Mouse (Mus musculus): ENCODE measurements around the gene Kcnk7. TPM values are rescaled to one million over a fixed set of nuclear protein-coding genes. Genes with fewer than 3 reads are reported as not detected.

The Kcnk7 gene
- 0.69 TPM in 1 of 2 replicates, not detected in the other for polyA plus RNA-seq (2015; fragmentation: Nextera tagmentation; extraction: Ambion mirVana)

GRCm38 (mm10) chr19:5704163-5704800, at the start of gene Kcnk7:
TSS of gene Kcnk7 (plus strand) at chr19:5704367.
- peak within 1 kb of the TSS; percentile 65 for H3K27ac ChIP-seq
- H3K4me3 ChIP-seq = no peak within 1 kb of the TSS
- H3K9ac ChIP-seq = no peak within 1 kb of the TSS
- no peaks in the 10 kb centered on the region for H3K9me3 ChIP-seq
- H3K4me2 ChIP-seq = no peak within 1 kb of the TSS
- WGBS = 58% methylated on average over 17 of the region's 17 CpGs
- 0 out of 2 replicates have a peak, but pooled peaks have one; percentile 12 for ATAC-seq (ENCODE audit: borderline replicate concordance, extremely low read depth, low FRiP score, low TSS enrichment)
- H3K36me3 ChIP-seq = peaks cover 57% of the 10 kb centered on the region
- peaks cover 16% of the 10 kb centered on the region for H3K4me1 ChIP-seq
- no peaks in the 10 kb centered on the region for H3K27me3 ChIP-seq

DNA sequence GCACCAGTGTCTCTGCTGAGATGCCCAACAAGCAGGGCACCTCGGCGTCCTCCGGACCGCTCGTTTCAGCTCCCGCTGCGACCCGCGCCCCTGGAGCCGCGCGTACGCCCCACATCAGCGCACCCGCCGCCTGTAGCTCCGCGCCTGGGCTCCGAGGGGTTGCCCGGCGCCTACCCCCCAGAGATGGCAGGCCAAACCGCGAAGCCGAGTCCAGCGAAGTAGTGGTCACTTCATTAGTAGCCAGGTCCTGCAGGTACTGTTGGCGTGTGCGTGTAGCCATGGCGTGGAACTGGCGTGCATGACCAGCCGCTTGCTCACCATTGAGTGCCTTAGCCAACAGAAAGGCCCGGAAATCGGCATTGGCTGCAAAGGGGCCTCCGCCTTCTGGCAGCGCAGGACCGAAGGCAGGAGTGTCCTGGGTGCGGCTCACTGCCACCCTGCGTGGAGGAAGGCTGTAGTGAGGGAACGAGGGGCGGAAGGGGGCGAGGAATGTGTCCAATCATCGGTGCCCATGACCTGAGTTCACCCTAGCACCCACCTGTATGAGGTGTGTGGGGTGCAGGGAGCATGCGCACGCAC, 49.4 kb upstream of the Kcnk7 start:
- peaks cover 12% of the 10 kb centered on the region for H3K27me3 ChIP-seq
- peak overlapping the region; percentile 27 for H3K9ac ChIP-seq
- ATAC-seq (ENCODE audit: borderline replicate concordance, extremely low read depth, low FRiP score, low TSS enrichment) = peak; percentile 4; the same call in 1 of the 2 replicates
- peak overlapping the region; percentile 43 for H3K4me3 ChIP-seq
- H3K4me1 ChIP-seq = peaks cover 14% of the 10 kb centered on the region
- no peaks in the 10 kb centered on the region for H3K9me3 ChIP-seq
- peak overlapping the region; percentile 88 for H3K4me2 ChIP-seq
- H3K27ac ChIP-seq = no peak overlapping the region
- H3K36me3 ChIP-seq = peaks cover 45% of the 10 kb centered on the region
- 18% methylated on average over 43 of the region's 43 CpGs for WGBS

DNA sequence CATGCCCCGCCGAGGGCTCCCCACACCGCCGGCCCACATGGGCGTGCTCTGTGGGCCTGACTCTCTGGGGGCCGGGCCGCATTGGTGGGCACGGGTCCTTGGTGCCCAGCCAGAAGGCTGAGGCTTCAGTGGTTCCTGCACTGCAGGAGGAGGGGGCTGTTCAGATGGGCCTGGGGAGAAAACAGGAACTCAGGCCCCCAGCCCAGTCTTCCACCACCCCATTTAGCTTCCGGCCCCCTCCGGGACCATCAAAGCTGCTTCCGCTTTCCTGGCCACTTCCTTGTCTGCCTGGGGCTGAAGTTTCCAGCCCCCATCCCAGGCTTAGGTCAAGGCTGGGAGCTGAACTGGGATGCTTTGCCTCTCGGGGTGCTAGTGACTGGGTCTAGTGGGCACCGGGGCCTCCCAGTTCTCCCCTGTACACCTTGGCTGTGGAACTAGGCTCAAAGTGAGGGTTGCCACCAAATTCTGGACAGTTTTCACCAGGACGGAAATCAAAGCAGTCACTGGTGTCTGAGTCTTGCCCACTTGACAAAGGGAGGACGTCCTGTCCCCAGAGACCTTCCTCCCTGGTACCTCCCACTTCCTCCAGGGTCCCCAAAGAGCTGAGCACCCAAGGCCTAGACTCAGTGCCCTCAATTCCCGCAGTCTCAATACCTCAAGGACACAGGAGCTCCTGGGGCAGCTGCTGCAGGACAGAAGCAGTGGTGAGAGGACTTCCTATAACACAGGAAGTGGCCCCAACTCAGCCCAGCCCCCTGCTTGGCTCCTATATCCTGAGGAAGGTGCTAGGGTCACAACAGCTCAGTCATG, 43.0 kb upstream of the Kcnk7 start:
- no peak for ATAC-seq (ENCODE audit: borderline replicate concordance, extremely low read depth, low FRiP score, low TSS enrichment)
- H3K4me1 ChIP-seq = peaks cover 30% of the 10 kb centered on the region
- no peaks in the 10 kb centered on the region for H3K27me3 ChIP-seq
- H3K36me3 ChIP-seq = peaks cover 25% of the 10 kb centered on the region
- H3K4me3 ChIP-seq = peak overlapping the region; percentile 55
- no peaks in the 10 kb centered on the region for H3K9me3 ChIP-seq
- peak overlapping the region; percentile 66 for H3K4me2 ChIP-seq
- WGBS = 67% methylated on average over 16 of the region's 16 CpGs
- 0 out of 2 replicates have a peak overlapping the region, but pooled peaks have one; percentile 1 for H3K9ac ChIP-seq
- peak overlapping the region; percentile 93 for H3K27ac ChIP-seq

DNA sequence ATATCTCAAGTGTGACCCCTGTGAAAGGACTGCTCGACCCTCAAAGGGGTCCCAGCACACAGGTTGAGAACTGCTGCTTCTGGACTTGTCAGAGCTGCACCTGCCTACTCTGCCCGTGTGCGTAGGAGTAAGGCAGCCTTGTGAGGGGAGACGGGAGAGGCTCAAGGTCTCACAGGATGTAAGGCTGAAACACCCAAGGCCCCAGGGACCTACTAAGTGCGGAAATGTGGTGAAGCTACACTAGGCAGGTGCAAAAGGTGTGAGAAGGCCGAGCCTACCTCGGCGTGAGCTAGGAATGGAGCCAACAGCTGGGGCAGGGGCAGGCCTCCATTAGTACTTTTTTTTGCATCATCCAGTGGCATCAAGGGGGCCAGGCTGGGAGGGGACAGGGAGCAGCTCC, 41.9 kb upstream of the Kcnk7 start:
- H3K9me3 ChIP-seq = no peaks in the 10 kb centered on the region
- peak overlapping the region; percentile 66 for H3K4me2 ChIP-seq
- peak overlapping the region; percentile 93 for H3K27ac ChIP-seq
- 64% methylated on average over 8 of the region's 8 CpGs for WGBS
- H3K36me3 ChIP-seq = peaks cover 30% of the 10 kb centered on the region
- H3K4me3 ChIP-seq = peak overlapping the region; percentile 55
- H3K4me1 ChIP-seq = peaks cover 30% of the 10 kb centered on the region
- H3K9ac ChIP-seq = peak overlapping the region; percentile 52; the same call in 1 of the 2 replicates
- no peak for ATAC-seq (ENCODE audit: borderline replicate concordance, extremely low read depth, low FRiP score, low TSS enrichment)
- no peaks in the 10 kb centered on the region for H3K27me3 ChIP-seq

DNA sequence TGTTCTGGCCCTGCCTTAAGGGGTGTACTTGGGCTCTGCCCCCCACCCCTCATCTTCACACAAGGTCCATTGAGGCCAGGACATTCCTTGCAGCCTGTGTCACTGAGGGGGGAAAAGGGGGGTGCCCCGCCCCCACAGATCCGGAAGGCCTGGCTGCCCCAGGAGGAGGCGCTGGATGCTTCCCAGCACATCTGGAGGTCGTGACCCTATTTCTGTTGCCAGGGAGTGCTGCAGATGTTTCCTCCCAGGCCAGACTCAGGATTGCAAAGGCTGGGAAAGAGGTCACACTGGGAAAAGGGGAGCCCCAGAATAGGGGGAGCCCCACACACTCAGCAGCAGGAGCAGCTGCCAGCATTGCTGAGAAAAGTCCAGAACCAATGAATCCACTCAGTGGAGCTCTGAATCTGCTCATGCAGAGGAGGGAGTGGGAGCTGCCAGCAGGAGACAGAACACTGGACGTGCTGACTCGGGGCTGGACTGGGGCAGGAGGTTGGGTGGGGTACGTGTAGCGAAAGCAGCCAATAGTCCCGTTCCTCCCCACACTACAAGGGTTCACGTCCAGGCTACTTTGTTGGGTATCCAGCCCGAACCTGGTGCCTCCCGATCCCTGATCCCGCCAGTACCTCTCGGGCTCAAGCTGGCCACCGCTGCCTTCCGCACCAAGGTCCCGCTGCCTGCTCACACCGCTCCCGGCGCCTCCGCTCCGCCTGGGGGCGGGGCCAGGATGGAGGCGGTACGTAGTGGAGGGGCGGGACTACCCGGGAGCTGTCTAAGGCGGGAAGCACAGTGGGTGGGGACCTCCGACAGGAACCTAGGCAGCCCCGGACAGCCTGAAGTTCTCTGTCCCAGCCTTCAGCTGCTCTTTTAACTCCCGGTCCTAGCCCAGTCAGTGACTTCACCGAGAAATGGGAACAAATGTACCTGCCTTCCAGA, 40.9 kb upstream of the Kcnk7 start, which contains the start of gene Sipa1:
Gene Sipa1, minus strand, starts transcription at position 727 of the 933 bp plus-strand sequence.
- Histone ChIP-seq H3K27ac (peak within 1 kb of the TSS; percentile 93), H3K4me1 (peaks cover 30% of the 10 kb centered on the region), H3K9me3 (no peaks in the 10 kb centered on the region), H3K9ac (peak within 1 kb of the TSS; percentile 52), H3K27me3 (no peaks in the 10 kb centered on the region), H3K4me2 (peak within 1 kb of the TSS; percentile 66), H3K36me3 (peaks cover 31% of the 10 kb centered on the region), H3K4me3 (peak within 1 kb of the TSS; percentile 55)
- ATAC-seq (ENCODE audit: borderline replicate concordance, extremely low read depth, low FRiP score, low TSS enrichment) = peak; percentile 93
- WGBS = 2% methylated on average over 32 of the region's 32 CpGs

- Histone ChIP-seq H3K9ac (no peak overlapping the region), H3K36me3 (peaks cover 38% of the 10 kb centered on the region), H3K4me2 (no peak overlapping the region), H3K27ac (no peak overlapping the region), H3K9me3 (no peaks in the 10 kb centered on the region), H3K4me1 (peaks cover 30% of the 10 kb centered on the region), H3K4me3 (no peak overlapping the region), H3K27me3 (no peaks in the 10 kb centered on the region)
- ATAC-seq (ENCODE audit: borderline replicate concordance, extremely low read depth, low FRiP score, low TSS enrichment) = no peak
- 88% methylated on average over 10 of the region's 10 CpGs for WGBS
These were observed 39.4 kb upstream of the Kcnk7 start for GRCm38 (mm10) chr19:5664669-5665257.

DNA sequence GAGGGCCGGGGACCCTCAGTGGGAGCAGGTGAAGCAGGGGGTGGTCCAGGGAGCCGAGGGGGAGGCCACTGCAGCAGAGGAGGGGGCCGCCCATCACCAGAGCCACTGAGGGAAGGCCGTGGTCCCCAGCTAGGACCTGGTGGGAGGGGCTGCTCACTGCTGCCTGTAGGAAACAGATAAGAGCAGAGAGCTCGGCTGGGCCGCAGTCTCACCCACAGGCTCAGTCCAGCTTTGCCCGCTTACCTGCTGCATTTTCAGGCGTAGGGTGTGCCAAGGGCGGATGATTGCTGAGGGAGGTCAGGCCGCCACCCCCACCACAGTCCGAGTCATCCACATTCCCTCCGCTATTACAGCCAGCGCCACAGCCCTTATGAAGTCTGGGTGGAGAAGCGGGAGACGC, 38.7 kb upstream of the Kcnk7 start:
- no peaks in the 10 kb centered on the region for H3K27me3 ChIP-seq
- no peak overlapping the region for H3K4me3 ChIP-seq
- no peak for ATAC-seq (ENCODE audit: borderline replicate concordance, extremely low read depth, low FRiP score, low TSS enrichment)
- H3K4me2 ChIP-seq = no peak overlapping the region
- peaks cover 45% of the 10 kb centered on the region for H3K36me3 ChIP-seq
- WGBS = 77% methylated on average over 15 of the region's 15 CpGs
- no peaks in the 10 kb centered on the region for H3K9me3 ChIP-seq
- H3K4me1 ChIP-seq = peaks cover 26% of the 10 kb centered on the region
- no peak overlapping the region for H3K27ac ChIP-seq
- H3K9ac ChIP-seq = no peak overlapping the region

GRCm38 (mm10) chr19:5666386-5666785, 37.8 kb upstream of the Kcnk7 start:
- no peak overlapping the region for H3K4me3 ChIP-seq
- H3K9ac ChIP-seq = no peak overlapping the region
- no peak overlapping the region for H3K4me2 ChIP-seq
- H3K9me3 ChIP-seq = no peaks in the 10 kb centered on the region
- H3K27me3 ChIP-seq = no peaks in the 10 kb centered on the region
- H3K27ac ChIP-seq = no peak overlapping the region
- H3K36me3 ChIP-seq = peaks cover 52% of the 10 kb centered on the region
- WGBS = 89% methylated on average over 18 of the region's 18 CpGs
- H3K4me1 ChIP-seq = peaks cover 22% of the 10 kb centered on the region
- no peak for ATAC-seq (ENCODE audit: borderline replicate concordance, extremely low read depth, low FRiP score, low TSS enrichment)

- Histone ChIP-seq H3K27me3 (no peaks in the 10 kb centered on the region), H3K27ac (no peak overlapping the region), H3K9me3 (no peaks in the 10 kb centered on the region), H3K4me3 (no peak overlapping the region), H3K36me3 (peaks cover 71% of the 10 kb centered on the region), H3K4me1 (peaks cover 7% of the 10 kb centered on the region; the same call in 1 of the 2 replicates), H3K9ac (no peak overlapping the region), H3K4me2 (no peak overlapping the region)
- ATAC-seq (ENCODE audit: borderline replicate concordance, extremely low read depth, low FRiP score, low TSS enrichment) = no peak
- 80% methylated on average over 4 of the region's 4 CpGs for WGBS
These were observed 35.8 kb upstream of the Kcnk7 start for GRCm38 (mm10) chr19:5668372-5668771.

GRCm38 (mm10) chr19:5680432-5680831, 23.7 kb upstream of the Kcnk7 start:
- no peak overlapping the region for H3K4me3 ChIP-seq

DNA sequence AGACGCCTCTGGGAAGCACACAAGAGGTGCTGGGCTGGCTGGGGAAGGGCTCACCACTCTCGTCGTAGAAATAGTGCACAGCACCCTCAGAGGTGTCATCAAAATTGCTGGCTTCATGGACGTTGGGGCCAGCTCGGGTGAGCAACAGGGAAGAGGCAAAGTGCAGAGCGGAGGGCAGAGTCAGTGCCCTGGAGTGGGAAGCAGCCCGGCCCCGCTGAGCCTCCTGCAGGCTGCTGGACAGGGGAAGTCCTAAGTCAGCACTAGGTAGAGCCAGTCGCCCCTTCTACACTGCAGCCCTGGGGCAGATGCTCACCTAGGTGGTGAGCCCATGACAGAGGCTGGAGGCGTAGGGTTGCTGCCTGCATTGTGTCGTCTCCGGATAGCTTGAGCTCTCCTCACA, 19.9 kb upstream of the Kcnk7 start:
- ATAC-seq (ENCODE audit: borderline replicate concordance, extremely low read depth, low FRiP score, low TSS enrichment) = no peak
- 93% methylated on average over 12 of the region's 12 CpGs for WGBS
- Histone ChIP-seq H3K27ac (no peak overlapping the region), H3K9ac (no peak overlapping the region), H3K4me3 (no peak overlapping the region), H3K4me1 (peaks cover 11% of the 10 kb centered on the region), H3K36me3 (peaks cover 70% of the 10 kb centered on the region), H3K9me3 (no peaks in the 10 kb centered on the region), H3K4me2 (no peak overlapping the region), H3K27me3 (no peaks in the 10 kb centered on the region)

More at GRCm38 (mm10) chr19:5680432-5680831, 23.7 kb upstream of the Kcnk7 start:
- no peak overlapping the region for H3K4me2 ChIP-seq
- peaks cover 92% of the 10 kb centered on the region for H3K36me3 ChIP-seq
- no peaks in the 10 kb centered on the region for H3K27me3 ChIP-seq
- H3K27ac ChIP-seq = no peak overlapping the region
- ATAC-seq (ENCODE audit: borderline replicate concordance, extremely low read depth, low FRiP score, low TSS enrichment) = no peak
- H3K9ac ChIP-seq = no peak overlapping the region
- WGBS = 76% methylated on average over 4 of the region's 4 CpGs
- no peaks in the 10 kb centered on the region for H3K9me3 ChIP-seq
- H3K4me1 ChIP-seq = no peaks in the 10 kb centered on the region
